Mouse (Mus musculus) adrenal gland, postnatal 4 days (tissue): Measurements from ENCODE around the gene Sptssb. TPM values are rescaled to one million over a fixed set of nuclear protein-coding genes. Genes with fewer than 3 reads are reported as not detected.

ENCODE experiments used
- total RNA-seq, 2 experiments: library from RNA; stranded (reverse); gene quantifications; 2 replicates each; pipeline ENCODE4 v1.2.3; 2021

The Sptssb gene
- total RNA-seq, 2 experiments from 2014 or later: not detected

Other genes with a start within 250 kb of the Sptssb start
- gene Nmd3, start 138.0 kb downstream of the Sptssb start, total RNA-seq: 100 to 1,000 TPM in 1 of 2 experiments, 10 to 100 TPM in 1; 90.2 to 101 TPM
- not detected for gene Otol1, start 147.7 kb upstream of the Sptssb start, total RNA-seq